Mouse (Mus musculus): ENCODE results near the gene Lrrc4b. TPM values are rescaled to one million over a fixed set of nuclear protein-coding genes. Genes with fewer than 3 reads are reported as not detected.

Gene Lrrc4b
- polyA plus RNA-seq, 1 experiment from 2014 or later: 1.7 TPM

- no peak overlapping the region for H3K27ac ChIP-seq
- no peak overlapping the region for H3K4me3 ChIP-seq
- peaks cover 10% of the 10 kb centered on the region; the same call in 1 of the 2 replicates for H3K27me3 ChIP-seq (ENCODE audit: insufficient read depth, poor library complexity, severe bottlenecking)
- WGBS: 67% methylated on average over 6 of the region's 7 CpGs
- peaks cover 24% of the 10 kb centered on the region for H3K4me1 ChIP-seq
- H3K9me3 ChIP-seq: no peaks in the 10 kb centered on the region
- DNase-seq (ENCODE audit: low spot score): no peak
- peaks cover 39% of the 10 kb centered on the region for H3K36me3 ChIP-seq
Measured at GRCm38 (mm10) chr7:44485572-44486195, 56.9 kb downstream of the Lrrc4b start.

GRCm38 (mm10) chr7:44486927-44487575 lies 58.2 kb downstream of the Lrrc4b start:
- no peak for DNase-seq (ENCODE audit: low spot score)
- peaks cover 53% of the 10 kb centered on the region for H3K36me3 ChIP-seq
- H3K27me3 ChIP-seq (ENCODE audit: insufficient read depth, poor library complexity, severe bottlenecking): no peaks in the 10 kb centered on the region
- H3K4me1 ChIP-seq: peaks cover 22% of the 10 kb centered on the region
- 51% methylated on average over 13 of the region's 13 CpGs for WGBS
- no peaks in the 10 kb centered on the region for H3K9me3 ChIP-seq
- H3K27ac ChIP-seq: peak overlapping the region; percentile 17
- H3K4me3 ChIP-seq: no peak overlapping the region

GRCm38 (mm10) chr7:44487936-44488335 lies 59.1 kb downstream of the Lrrc4b start:
- Histone ChIP-seq H3K36me3 (peaks cover 62% of the 10 kb centered on the region), H3K9me3 (no peaks in the 10 kb centered on the region), H3K27me3 (ENCODE audit: insufficient read depth, poor library complexity, severe bottlenecking) (no peaks in the 10 kb centered on the region), H3K4me1 (peaks cover 14% of the 10 kb centered on the region), H3K4me3 (no peak overlapping the region), H3K27ac (no peak overlapping the region)
- 88% methylated on average over 7 of the region's 7 CpGs for WGBS
- no peak for DNase-seq (ENCODE audit: low spot score)

- Histone ChIP-seq H3K27me3 (ENCODE audit: insufficient read depth, poor library complexity, severe bottlenecking) (no peaks in the 10 kb centered on the region), H3K27ac (no peak overlapping the region), H3K36me3 (peaks cover 67% of the 10 kb centered on the region), H3K4me3 (no peak overlapping the region), H3K4me1 (peaks cover 14% of the 10 kb centered on the region), H3K9me3 (no peaks in the 10 kb centered on the region)
- WGBS: 95% methylated on average over 8 of the region's 8 CpGs
- DNase-seq (ENCODE audit: low spot score): no peak
Measured at GRCm38 (mm10) chr7:44488545-44488944, 59.7 kb downstream of the Lrrc4b start.

GRCm38 (mm10) chr7:44490281-44490680 lies 61.5 kb downstream of the Lrrc4b start:
- peak; percentile 74 for DNase-seq (ENCODE audit: low spot score)
- Histone ChIP-seq H3K9me3 (no peaks in the 10 kb centered on the region), H3K4me1 (peaks cover 13% of the 10 kb centered on the region), H3K27me3 (ENCODE audit: insufficient read depth, poor library complexity, severe bottlenecking) (no peaks in the 10 kb centered on the region), H3K27ac (no peak overlapping the region), H3K36me3 (peaks cover 67% of the 10 kb centered on the region), H3K4me3 (no peak overlapping the region)
- 94% methylated on average over 4 of the region's 4 CpGs for WGBS

GRCm38 (mm10) chr7:44491391-44491790 lies 62.6 kb downstream of the Lrrc4b start:
- H3K9me3 ChIP-seq: no peaks in the 10 kb centered on the region
- no peak overlapping the region for H3K27ac ChIP-seq
- peaks cover 57% of the 10 kb centered on the region for H3K36me3 ChIP-seq
- peak; percentile 64 for DNase-seq (ENCODE audit: low spot score)
- no peak overlapping the region for H3K4me3 ChIP-seq
- WGBS: 91% methylated on average over 5 of the region's 5 CpGs
- H3K27me3 ChIP-seq (ENCODE audit: insufficient read depth, poor library complexity, severe bottlenecking): no peaks in the 10 kb centered on the region
- peaks cover 18% of the 10 kb centered on the region for H3K4me1 ChIP-seq

- H3K36me3 ChIP-seq: peaks cover 57% of the 10 kb centered on the region
- H3K9me3 ChIP-seq: no peaks in the 10 kb centered on the region
- H3K27ac ChIP-seq: no peak overlapping the region
- peak; percentile 72 for DNase-seq (ENCODE audit: low spot score)
- no peak overlapping the region for H3K4me3 ChIP-seq
- no peaks in the 10 kb centered on the region for H3K27me3 ChIP-seq (ENCODE audit: insufficient read depth, poor library complexity, severe bottlenecking)
- 92% methylated on average over 21 of the region's 21 CpGs for WGBS
- peaks cover 13% of the 10 kb centered on the region; the same call in 1 of the 2 replicates for H3K4me1 ChIP-seq
Measured at GRCm38 (mm10) chr7:44492166-44492826, 63.5 kb downstream of the Lrrc4b start.

- no peak for DNase-seq (ENCODE audit: low spot score)
- WGBS: 89% methylated on average over 12 of the region's 12 CpGs
- H3K4me1 ChIP-seq: peaks cover 12% of the 10 kb centered on the region; the same call in 1 of the 2 replicates
- H3K27me3 ChIP-seq (ENCODE audit: insufficient read depth, poor library complexity, severe bottlenecking): peaks cover 7% of the 10 kb centered on the region
- peaks cover 48% of the 10 kb centered on the region for H3K36me3 ChIP-seq
- no peak overlapping the region for H3K4me3 ChIP-seq
- no peak overlapping the region for H3K27ac ChIP-seq
- no peaks in the 10 kb centered on the region for H3K9me3 ChIP-seq
Measured at GRCm38 (mm10) chr7:44494681-44495080, 65.9 kb downstream of the Lrrc4b start.

- Histone ChIP-seq H3K27ac (no peak overlapping the region), H3K4me3 (peak overlapping the region; percentile 73), H3K9me3 (no peaks in the 10 kb centered on the region), H3K4me1 (peaks cover 12% of the 10 kb centered on the region; the same call in 1 of the 2 replicates), H3K27me3 (ENCODE audit: insufficient read depth, poor library complexity, severe bottlenecking) (peaks cover 11% of the 10 kb centered on the region), H3K36me3 (peaks cover 44% of the 10 kb centered on the region)
- DNase-seq (ENCODE audit: low spot score): no peak
- 86% methylated on average over 7 of the region's 7 CpGs for WGBS
Measured at GRCm38 (mm10) chr7:44495086-44495485, 66.3 kb downstream of the Lrrc4b start.

GRCm38 (mm10) chr7:44495992-44496770 lies 67.4 kb downstream of the Lrrc4b start, which contains the start of the genes Emc10 and Fam71e1:
Gene Emc10, minus strand, starts transcription at chr7:44496529.
Gene Fam71e1, plus strand, starts transcription at chr7:44496581.
- WGBS: under 1% methylated on average over 58 of the region's 58 CpGs

GRCm38 (mm10) chr7:44496771-44497109 lies 67.9 kb downstream of the Lrrc4b start:
- Histone ChIP-seq H3K27me3 (ENCODE audit: insufficient read depth, poor library complexity, severe bottlenecking) (peaks cover 23% of the 10 kb centered on the region), H3K27ac (peak overlapping the region; percentile 98), H3K36me3 (peaks cover 27% of the 10 kb centered on the region), H3K4me1 (peaks cover 12% of the 10 kb centered on the region; the same call in 1 of the 2 replicates), H3K9me3 (no peaks in the 10 kb centered on the region), H3K4me3 (peak overlapping the region; percentile 73)
- under 1% methylated on average over 23 of the region's 26 CpGs for WGBS
- DNase-seq (ENCODE audit: low spot score): no peak

More at GRCm38 (mm10) chr7:44495992-44496770, 67.4 kb downstream of the Lrrc4b start, which contains the start of the genes Emc10 and Fam71e1:
- Histone ChIP-seq H3K4me1 (peaks cover 12% of the 10 kb centered on the region; the same call in 1 of the 2 replicates), H3K27ac (peak within 1 kb of the TSS; percentile 98), H3K4me3 (peak within 1 kb of the TSS; percentile 73), H3K36me3 (peaks cover 33% of the 10 kb centered on the region), H3K27me3 (ENCODE audit: insufficient read depth, poor library complexity, severe bottlenecking) (peaks cover 22% of the 10 kb centered on the region), H3K9me3 (no peaks in the 10 kb centered on the region)
- peak; percentile 99 for DNase-seq (ENCODE audit: low spot score)

- H3K4me1 ChIP-seq: peaks cover 12% of the 10 kb centered on the region; the same call in 1 of the 2 replicates
- WGBS: 82% methylated on average over 10 of the region's 10 CpGs
- H3K9me3 ChIP-seq: no peaks in the 10 kb centered on the region
- H3K27ac ChIP-seq: peak overlapping the region; percentile 98
- peaks cover 23% of the 10 kb centered on the region for H3K27me3 ChIP-seq (ENCODE audit: insufficient read depth, poor library complexity, severe bottlenecking)
- peaks cover 20% of the 10 kb centered on the region for H3K36me3 ChIP-seq
- peak overlapping the region; percentile 73 for H3K4me3 ChIP-seq
- no peak for DNase-seq (ENCODE audit: low spot score)
Measured at GRCm38 (mm10) chr7:44497361-44498055, 68.7 kb downstream of the Lrrc4b start.
